Mouse (Mus musculus): ENCODE data around the gene Alb.

The Alb gene

GRCm38 (mm10) chr5:90494308-90494707 is 33.6 kb downstream of the Alb start:
- DNase-seq, result no peak

DNA sequence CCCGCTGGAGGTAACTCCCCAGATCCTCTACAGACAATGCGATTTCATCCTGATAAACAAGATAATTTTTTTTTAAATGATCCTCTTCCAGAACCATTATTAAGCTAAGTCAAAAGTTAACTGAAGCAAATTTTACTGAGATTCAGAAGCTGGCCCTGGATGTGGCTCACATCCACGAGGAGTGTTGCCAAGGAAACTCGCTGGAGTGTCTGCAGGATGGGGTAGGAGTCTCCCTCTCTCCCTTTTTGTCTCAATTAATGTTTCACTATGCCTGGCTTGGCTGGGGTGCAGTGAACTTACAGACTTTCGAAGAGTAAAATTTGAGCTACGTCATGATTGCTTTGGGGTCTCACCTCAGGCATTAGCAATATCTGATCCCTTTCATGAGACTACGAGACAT is 38.8 kb downstream of the Alb start:
- DNase-seq, result peak; percentile 11 to 23

DNA sequence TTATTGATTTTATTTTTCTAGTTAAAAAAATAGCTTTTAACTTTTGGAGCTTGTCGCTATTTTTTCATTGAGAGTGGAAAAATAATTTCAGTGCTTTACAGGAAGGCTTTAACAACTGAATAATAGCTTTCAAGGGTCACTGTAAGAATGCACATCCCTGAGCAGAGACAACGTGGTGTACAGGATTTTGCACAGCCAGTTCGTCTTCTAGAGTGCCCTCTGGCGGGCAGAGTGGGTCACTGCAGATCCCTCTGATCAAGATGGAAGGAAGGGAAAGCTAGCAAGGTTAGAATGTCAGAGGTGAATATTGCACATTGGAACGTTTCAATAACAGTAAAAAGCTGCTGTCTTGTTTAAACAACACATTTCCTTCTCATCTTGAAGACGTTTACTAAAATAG is 40.0 kb downstream of the Alb start:
- DNase-seq, result peak; percentile 87 to 89

DNA sequence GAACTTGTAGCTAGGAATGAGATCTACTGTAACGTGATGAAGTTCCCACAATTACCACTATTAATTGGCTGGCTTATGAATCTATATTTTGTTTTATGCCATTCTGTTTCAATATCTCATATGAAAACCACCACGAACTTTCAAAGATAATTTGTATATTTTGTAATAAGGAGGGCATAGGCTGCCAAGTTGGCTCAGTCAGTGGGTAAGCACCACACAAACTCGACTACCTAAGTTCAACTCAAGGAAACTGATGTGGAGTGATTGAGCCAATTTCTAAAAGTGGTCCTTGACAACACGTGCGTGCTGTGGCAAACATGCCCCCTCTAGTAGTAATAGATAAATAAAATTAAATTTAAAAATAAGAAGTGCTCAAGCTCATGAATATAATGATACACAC is 41.1 kb downstream of the Alb start:
- no peak for DNase-seq

- DNase-seq, result no peak
These were observed 44.0 kb downstream of the Alb start for GRCm38 (mm10) chr5:90504742-90505141.

GRCm38 (mm10) chr5:90506507-90506906 is 45.8 kb downstream of the Alb start:
- peak; percentile 23 to 32 for DNase-seq

DNA sequence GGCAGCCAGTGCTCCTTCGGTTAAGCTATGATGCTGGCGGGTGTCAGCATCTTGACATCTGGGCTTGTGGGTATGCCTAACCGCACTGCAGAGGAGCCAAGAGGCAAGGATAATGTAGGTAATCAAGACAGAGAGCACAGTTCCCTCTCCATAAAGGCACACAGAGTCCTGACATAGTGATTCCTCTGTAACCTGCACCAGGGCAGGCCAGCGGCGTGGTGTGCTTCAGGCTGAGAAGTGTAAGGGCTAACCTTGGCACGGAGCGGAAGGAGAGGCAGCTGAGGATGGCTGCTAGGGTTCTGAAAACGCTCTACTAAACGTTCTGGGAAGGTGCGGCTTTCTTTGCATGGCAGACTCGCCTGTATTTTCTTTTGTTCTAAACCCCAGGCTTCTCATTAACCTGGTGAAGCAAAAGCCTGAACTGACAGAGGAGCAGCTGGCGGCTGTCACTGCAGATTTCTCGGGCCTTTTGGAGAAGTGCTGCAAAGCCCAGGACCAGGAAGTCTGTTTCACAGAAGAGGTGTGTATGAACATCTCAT is 46.8 kb downstream of the Alb start:
- DNase-seq, result peak; percentile 37 to 42

DNA sequence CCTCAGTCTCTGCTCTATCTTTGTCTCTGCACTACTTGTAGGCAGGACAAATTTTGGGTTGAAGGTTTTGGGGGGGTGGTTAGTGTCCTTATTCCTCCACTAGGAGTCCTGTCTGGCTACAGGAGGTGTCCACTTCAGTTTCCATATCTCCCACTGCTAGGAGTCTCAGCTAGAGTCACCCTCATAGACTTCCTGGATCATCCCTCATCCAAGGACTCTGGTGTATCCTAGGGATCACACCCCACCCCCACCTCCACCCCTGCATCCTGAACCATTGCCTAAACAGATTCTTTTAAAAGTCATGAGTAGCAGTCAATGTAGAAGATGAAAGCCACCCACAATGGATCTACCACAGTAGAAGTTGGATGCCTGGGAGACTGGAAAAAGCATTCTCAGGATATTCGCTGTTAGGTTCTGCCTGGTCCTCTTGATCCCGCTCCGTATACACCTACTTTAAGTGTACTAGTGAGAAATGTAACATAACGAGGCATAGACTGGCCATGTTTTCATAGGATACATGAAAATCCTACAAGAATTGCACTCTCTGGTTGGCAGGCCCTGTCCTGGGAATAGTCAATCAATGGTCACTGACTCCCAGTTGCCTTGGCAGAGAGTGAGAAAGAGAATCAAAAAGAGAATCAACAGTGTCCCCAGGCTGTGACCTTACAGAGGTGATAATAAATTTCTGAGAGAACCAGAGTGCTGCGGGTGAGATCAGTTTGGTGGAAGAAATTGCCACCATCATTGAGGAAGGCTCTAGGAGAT is 49.3 kb downstream of the Alb start:
- no peak for DNase-seq

DNA sequence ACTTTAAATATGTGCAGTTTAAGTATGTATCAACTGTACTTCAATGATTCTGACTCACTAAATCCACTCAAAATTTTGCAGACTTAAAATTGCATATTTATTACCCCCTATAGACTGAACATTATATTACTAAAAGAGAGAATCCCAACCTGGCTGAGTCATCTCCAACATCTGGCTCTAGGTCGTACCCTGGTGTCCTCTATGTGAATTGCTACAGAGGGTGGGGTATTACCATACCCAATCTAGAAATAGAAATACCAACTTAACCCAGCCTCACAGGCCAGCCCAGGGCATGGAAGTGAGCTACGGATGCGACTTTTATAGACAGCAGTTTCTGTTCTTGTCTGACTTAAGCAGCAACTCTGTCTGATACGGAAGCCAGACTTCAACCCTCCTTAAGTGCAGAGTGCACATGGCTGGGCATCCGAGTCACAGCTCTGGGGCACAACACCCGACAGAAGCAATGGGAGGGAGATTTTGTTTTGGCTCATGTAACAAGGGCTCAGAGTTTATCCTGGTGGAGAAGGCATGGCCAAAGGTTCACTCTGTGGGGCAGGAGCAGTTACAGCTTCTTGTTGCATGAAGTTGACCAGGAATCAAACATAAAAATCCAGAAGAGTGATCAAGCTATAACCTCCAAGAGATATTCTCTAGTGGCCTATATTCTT is 51.7 kb downstream of the Alb start:
- no peak for DNase-seq

GRCm38 (mm10) chr5:90515561-90515960 is 54.9 kb downstream of the Alb start:
- no peak for DNase-seq

- no peak for DNase-seq
These were observed 57.8 kb downstream of the Alb start, which contains the start of gene Afm for GRCm38 (mm10) chr5:90518356-90519100. Gene Afm (plus strand): TSS chr5:90518932.

All from cerebellum, postnatal 10 days (tissue).